Mouse (Mus musculus): Measurements from ENCODE around the gene Ptger3.

- no peak for TF ChIP-seq TCF3 (IDR thresholded peaks at IDR 0.05; ENCODE audit: insufficient read length, low read depth)
- no peak for TF ChIP-seq USF1 (IDR thresholded peaks at IDR 0.05; ENCODE audit: low read depth)
- no peak for TF ChIP-seq TCF12 (IDR thresholded peaks at IDR 0.05; ENCODE audit: insufficient read depth, poor library complexity, severe bottlenecking)
- no peak for TF ChIP-seq POLR2A (IDR thresholded peaks at IDR 0.05; ENCODE audit: insufficient read length, low read depth)
- TF ChIP-seq POLR2AphosphoS2 (IDR thresholded peaks at IDR 0.05; ENCODE audit: insufficient read length, low read depth): no peak
- TF ChIP-seq MAX (IDR thresholded peaks at IDR 0.05; ENCODE audit: low read depth): no peak
- TF ChIP-seq MYOD1 (IDR thresholded peaks at IDR 0.05; ENCODE audit: control insufficient read depth in 1 of 3, insufficient read length in 2 of 3, low read depth in 2 of 3): no peak
- no peak for TF ChIP-seq MYOG (IDR thresholded peaks at IDR 0.05; ENCODE audit: control insufficient read depth in 1 of 3, insufficient read depth in 1 of 3, insufficient read length in 2 of 3, low read depth in 2 of 3)
- no peak for TF ChIP-seq CEBPB (IDR thresholded peaks at IDR 0.05; ENCODE audit: insufficient read depth, poor library complexity, severe bottlenecking)
- no peak for TF ChIP-seq E2F4 (IDR thresholded peaks at IDR 0.05; ENCODE audit: insufficient read depth)
- no peak for TF ChIP-seq SRF (IDR thresholded peaks at IDR 0.05; ENCODE audit: control insufficient read depth, insufficient read length, low read depth)
- TF ChIP-seq REST (IDR thresholded peaks at IDR 0.05; ENCODE audit: insufficient read depth, insufficient read length): no peak
These were observed 10.2 kb downstream of the Ptger3 start for GRCm38 (mm10) chr3:157576862-157577261.
